Mouse (Mus musculus): ENCODE data around the gene Fam92b. TPM values are rescaled to one million over a fixed set of nuclear protein-coding genes. Genes with fewer than 3 reads are reported as not detected.

The Fam92b gene
- polyA plus RNA-seq, 1 experiment: not detected

DNA sequence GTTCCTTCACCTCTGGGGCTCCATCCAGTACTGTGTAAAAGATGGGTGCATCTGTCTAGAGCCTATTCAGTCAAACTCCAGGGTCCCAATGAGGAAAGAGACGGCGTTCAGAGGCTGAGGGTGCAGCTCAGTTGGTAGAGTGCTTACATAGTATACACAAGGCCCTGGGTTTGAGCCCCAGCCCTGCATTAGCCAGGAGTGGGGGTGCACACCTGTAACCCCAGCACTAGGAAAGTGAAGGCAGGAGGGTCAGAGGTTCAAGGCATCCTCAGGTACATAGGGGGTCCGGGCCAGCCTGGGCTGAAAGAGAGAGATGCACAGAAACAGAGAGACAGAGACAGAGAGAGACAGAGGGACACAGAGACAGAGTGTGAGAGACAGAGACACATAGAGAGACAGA is 36.0 kb upstream of the Fam92b start:
- Histone ChIP-seq H3K4me3 (replicated peaks) (no peak overlapping the region), H3K4me1 (ENCODE audit: control insufficient read depth) (0 out of 2 replicates have a peak, but pooled peaks cover 1% of the 10 kb centered on the region), H3K36me3 (ENCODE audit: control insufficient read depth) (no peaks in the 10 kb centered on the region), H3K27me3 (ENCODE audit: control insufficient read depth) (no peaks in the 10 kb centered on the region), H3K9me3 (ENCODE audit: control insufficient read depth, low read length) (no peaks in the 10 kb centered on the region)
- TF ChIP-seq TAL1 (IDR thresholded peaks at IDR 0.05; ENCODE audit: low read length): no peak
- no peak for TF ChIP-seq GATA1 (IDR thresholded peaks at IDR 0.05; ENCODE audit: low read length)

DNA sequence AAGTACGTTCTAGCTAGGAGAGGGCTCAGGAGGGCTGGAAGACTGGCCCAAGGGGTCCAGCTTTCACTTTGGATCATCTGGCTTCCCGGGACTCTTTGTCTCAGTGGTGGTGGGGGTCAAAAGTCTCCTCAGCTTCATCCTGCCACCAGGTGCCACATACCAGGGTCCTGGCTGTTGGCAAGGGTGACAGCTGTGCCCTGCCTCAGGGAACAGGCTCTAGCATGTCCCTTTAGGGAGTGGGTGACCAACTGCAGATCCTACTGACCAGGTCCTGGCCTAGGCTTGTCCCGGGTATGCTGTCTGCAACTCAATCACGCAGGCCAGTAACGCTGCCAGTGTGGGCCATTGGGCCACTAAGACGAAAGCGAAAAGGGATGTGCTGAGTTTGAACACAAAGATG is 35.3 kb upstream of the Fam92b start:
- no peak for TF ChIP-seq TAL1 (IDR thresholded peaks at IDR 0.05; ENCODE audit: low read length)
- no peak for TF ChIP-seq GATA1 (IDR thresholded peaks at IDR 0.05; ENCODE audit: low read length)
- H3K36me3 ChIP-seq (ENCODE audit: control insufficient read depth): no peaks in the 10 kb centered on the region
- no peaks in the 10 kb centered on the region for H3K27me3 ChIP-seq (ENCODE audit: control insufficient read depth)
- 0 out of 2 replicates have a peak, but pooled peaks cover 1% of the 10 kb centered on the region for H3K4me1 ChIP-seq (ENCODE audit: control insufficient read depth)
- no peaks in the 10 kb centered on the region for H3K9me3 ChIP-seq (ENCODE audit: control insufficient read depth, low read length)
- no peak overlapping the region for H3K4me3 ChIP-seq (replicated peaks)

DNA sequence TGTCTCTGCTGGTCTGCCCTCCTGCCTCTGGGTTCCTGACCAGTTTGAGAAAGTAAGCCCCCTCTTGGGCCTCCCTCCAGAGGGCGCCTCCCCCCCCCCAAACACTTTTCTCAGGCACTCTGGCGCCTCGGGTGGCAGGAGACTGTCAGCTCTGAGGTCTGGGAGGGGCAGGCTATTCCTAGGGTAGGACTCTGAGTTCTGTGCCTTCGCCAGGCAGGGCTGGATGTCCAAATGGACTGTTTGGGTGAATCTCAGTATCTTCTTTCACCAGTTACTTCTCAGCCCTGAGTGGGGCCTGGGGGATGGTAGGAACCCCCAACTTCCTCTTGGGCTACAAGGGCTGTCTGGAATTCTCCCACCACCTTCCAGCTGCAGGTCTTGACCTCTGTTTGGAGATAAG is 34.1 kb upstream of the Fam92b start:
- Histone ChIP-seq H3K36me3 (ENCODE audit: control insufficient read depth) (no peaks in the 10 kb centered on the region), H3K4me1 (ENCODE audit: control insufficient read depth) (no peaks in the 10 kb centered on the region), H3K27me3 (ENCODE audit: control insufficient read depth) (no peaks in the 10 kb centered on the region), H3K4me3 (replicated peaks) (no peak overlapping the region), H3K9me3 (ENCODE audit: control insufficient read depth, low read length) (no peaks in the 10 kb centered on the region)
- TF ChIP-seq TAL1 (IDR thresholded peaks at IDR 0.05; ENCODE audit: low read length) (no peak), GATA1 (IDR thresholded peaks at IDR 0.05; ENCODE audit: low read length) (no peak)

DNA sequence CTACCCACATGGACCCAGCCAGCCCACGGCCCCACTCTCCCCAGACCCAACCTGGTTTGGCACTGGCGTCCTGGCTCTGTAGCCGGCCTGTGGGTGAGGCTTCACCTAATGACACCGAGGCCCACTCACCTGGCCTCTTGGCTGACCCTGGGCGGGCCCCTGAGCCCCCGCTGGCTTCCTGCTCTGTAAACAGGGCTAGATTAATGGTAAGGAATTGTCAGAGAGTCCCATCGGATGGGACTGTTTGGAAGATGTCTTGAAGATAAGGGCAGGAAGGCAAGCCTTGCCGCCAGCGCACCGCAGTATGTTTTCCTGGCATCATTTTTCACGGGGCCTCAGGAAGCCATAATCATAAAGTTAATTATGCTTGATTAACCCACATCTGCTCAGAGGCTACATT is 30.8 kb upstream of the Fam92b start:
- no peaks in the 10 kb centered on the region for H3K9me3 ChIP-seq (ENCODE audit: control insufficient read depth, low read length)
- H3K27me3 ChIP-seq (ENCODE audit: control insufficient read depth): no peaks in the 10 kb centered on the region
- H3K36me3 ChIP-seq (ENCODE audit: control insufficient read depth): no peaks in the 10 kb centered on the region
- H3K4me3 ChIP-seq (replicated peaks): no peak overlapping the region
- no peaks in the 10 kb centered on the region for H3K4me1 ChIP-seq (ENCODE audit: control insufficient read depth)
- no peak for TF ChIP-seq GATA1 (IDR thresholded peaks at IDR 0.05; ENCODE audit: low read length)

DNA sequence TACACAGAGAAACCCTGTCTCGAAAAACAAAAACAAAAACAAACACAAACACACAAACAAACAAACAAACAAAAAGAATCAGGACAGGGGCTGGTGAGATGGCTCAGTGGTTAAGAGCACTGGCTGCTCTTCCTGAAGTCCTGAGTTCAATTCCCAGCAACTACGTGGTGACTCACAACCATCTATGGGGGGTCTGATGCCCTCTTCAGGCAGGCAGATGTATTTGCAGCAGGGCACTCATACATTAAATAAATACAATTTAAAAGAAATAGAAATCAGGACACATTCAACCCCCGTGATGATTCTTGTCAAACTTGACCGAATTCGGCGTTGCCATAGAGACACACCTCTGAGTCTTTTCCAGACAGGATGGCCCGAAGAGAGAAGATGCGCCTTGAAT is 30.1 kb upstream of the Fam92b start:
- TF ChIP-seq GATA1 (IDR thresholded peaks at IDR 0.05; ENCODE audit: low read length) (no peak), TAL1 (IDR thresholded peaks at IDR 0.05; ENCODE audit: low read length) (no peak)
- Histone ChIP-seq H3K27me3 (ENCODE audit: control insufficient read depth) (no peaks in the 10 kb centered on the region), H3K36me3 (ENCODE audit: control insufficient read depth) (no peaks in the 10 kb centered on the region), H3K4me1 (ENCODE audit: control insufficient read depth) (no peaks in the 10 kb centered on the region), H3K9me3 (ENCODE audit: control insufficient read depth, low read length) (no peaks in the 10 kb centered on the region), H3K4me3 (replicated peaks) (no peak overlapping the region)

DNA sequence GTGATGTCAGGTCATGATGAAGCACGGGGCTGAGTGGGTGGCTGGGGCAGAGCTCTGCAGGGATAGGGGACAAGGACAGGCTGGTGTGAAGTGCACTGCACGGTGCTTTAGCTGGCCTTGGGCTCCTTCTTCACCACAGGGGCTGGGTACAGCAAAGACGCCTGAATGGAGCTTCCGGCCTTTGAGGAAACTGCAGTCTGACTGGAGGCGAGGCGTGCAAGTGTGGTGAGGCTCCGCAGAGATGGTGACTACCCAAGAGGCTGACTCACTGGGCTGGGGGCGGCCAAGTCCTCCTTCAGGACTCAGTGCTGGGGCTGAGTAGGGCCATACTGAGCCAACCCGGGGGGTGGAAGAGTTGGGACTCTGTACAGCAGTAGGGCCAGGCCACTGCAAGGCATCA is 28.6 kb upstream of the Fam92b start:
- TF ChIP-seq TAL1 (IDR thresholded peaks at IDR 0.05; ENCODE audit: low read length): no peak
- no peak for TF ChIP-seq GATA1 (IDR thresholded peaks at IDR 0.05; ENCODE audit: low read length)
- H3K27me3 ChIP-seq (ENCODE audit: control insufficient read depth): no peaks in the 10 kb centered on the region
- no peaks in the 10 kb centered on the region for H3K9me3 ChIP-seq (ENCODE audit: control insufficient read depth, low read length)
- no peaks in the 10 kb centered on the region for H3K36me3 ChIP-seq (ENCODE audit: control insufficient read depth)
- no peaks in the 10 kb centered on the region for H3K4me1 ChIP-seq (ENCODE audit: control insufficient read depth)
- H3K4me3 ChIP-seq (replicated peaks): no peak overlapping the region

DNA sequence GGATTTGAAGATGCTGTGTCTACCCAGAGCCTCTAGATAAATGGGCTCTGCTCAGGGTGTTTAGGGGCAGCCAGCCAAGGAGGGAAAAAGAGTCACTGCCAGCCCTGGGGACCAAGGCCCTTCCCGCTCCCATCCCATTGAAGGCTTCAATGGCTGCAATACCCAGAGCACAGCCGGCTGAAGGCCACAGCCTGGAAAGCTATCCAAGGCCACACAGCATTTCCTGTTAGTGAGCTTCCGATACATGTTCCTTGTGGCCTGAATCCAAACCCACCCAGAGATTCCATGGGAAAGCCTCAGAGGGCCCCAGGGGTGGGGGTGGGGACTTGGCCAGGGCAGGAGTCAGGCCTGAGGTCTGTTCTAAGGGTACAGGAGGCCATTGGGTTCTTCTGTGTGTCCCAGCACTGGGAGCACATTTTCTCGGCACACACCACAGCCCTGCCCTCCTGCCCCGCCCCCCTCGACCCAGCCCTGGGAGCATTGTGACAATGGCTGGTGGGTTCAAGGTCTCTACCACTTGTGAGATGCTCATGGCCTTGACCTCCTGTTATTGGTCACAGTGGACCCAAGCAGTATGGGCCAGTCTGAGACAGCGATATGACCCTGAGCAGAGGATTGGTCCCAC is 27.6 kb upstream of the Fam92b start:
- TF ChIP-seq TAL1 (IDR thresholded peaks at IDR 0.05; ENCODE audit: low read length) (no peak), GATA1 (IDR thresholded peaks at IDR 0.05; ENCODE audit: low read length) (no peak)

DNA sequence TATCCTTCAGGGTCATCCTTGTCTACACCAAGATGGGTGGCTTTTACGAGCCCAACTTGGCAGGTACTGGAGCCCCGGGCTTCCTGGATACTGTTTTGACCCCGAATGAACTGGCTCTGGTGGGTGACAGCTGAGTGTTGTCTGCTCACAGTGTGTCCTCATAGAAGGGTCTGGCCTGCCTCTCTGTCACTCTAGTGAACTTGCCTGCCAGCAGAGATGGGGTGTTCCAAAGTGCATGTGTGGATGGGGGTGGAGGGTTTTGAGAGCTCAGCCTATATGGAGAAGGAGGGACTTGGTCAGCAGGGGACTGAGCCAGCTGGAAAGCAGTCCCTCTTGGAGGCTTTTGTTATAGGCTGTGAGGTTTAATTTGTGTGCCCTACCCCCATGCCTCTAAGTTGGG is 25.3 kb upstream of the Fam92b start:
- Histone ChIP-seq H3K27me3 (ENCODE audit: control insufficient read depth) (no peaks in the 10 kb centered on the region), H3K9me3 (ENCODE audit: control insufficient read depth, low read length) (peaks cover 12% of the 10 kb centered on the region), H3K4me3 (replicated peaks) (no peak overlapping the region), H3K36me3 (ENCODE audit: control insufficient read depth) (no peaks in the 10 kb centered on the region), H3K4me1 (ENCODE audit: control insufficient read depth) (no peaks in the 10 kb centered on the region)
- TF ChIP-seq GATA1 (IDR thresholded peaks at IDR 0.05; ENCODE audit: low read length): no peak
- TF ChIP-seq TAL1 (IDR thresholded peaks at IDR 0.05; ENCODE audit: low read length): no peak

More for the DNA sequence above, 27.6 kb upstream of the Fam92b start:
- no peaks in the 10 kb centered on the region for H3K4me1 ChIP-seq (ENCODE audit: control insufficient read depth)
- H3K36me3 ChIP-seq (ENCODE audit: control insufficient read depth): no peaks in the 10 kb centered on the region
- no peaks in the 10 kb centered on the region for H3K27me3 ChIP-seq (ENCODE audit: control insufficient read depth)
- H3K4me3 ChIP-seq (replicated peaks): no peak overlapping the region
- peaks cover 6% of the 10 kb centered on the region for H3K9me3 ChIP-seq (ENCODE audit: control insufficient read depth, low read length)

DNA sequence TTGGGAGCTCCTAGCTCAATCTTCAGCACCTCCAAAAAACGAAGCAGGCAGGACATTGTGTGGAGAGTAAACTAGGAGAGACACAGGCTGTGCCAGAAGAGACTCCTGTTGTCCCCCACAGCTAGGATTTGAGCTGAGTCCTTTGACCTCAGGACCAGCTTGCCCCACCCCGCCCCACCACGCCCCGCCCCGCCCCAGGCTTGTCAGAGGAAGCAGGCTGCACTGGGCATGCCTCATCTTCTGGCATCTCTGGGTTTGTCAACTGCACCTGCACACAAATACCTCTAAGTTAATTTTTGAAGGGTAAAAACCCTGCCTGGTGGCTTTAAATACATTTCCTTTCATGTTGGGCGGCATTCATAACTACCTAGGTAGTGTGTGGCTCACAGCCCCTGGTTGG is 24.1 kb upstream of the Fam92b start:
- Histone ChIP-seq H3K9me3 (ENCODE audit: control insufficient read depth, low read length) (peaks cover 12% of the 10 kb centered on the region), H3K27me3 (ENCODE audit: control insufficient read depth) (no peaks in the 10 kb centered on the region), H3K4me1 (ENCODE audit: control insufficient read depth) (no peaks in the 10 kb centered on the region), H3K4me3 (replicated peaks) (no peak overlapping the region), H3K36me3 (ENCODE audit: control insufficient read depth) (no peaks in the 10 kb centered on the region)
- TF ChIP-seq GATA1 (IDR thresholded peaks at IDR 0.05; ENCODE audit: low read length): no peak
- no peak for TF ChIP-seq TAL1 (IDR thresholded peaks at IDR 0.05; ENCODE audit: low read length)

DNA sequence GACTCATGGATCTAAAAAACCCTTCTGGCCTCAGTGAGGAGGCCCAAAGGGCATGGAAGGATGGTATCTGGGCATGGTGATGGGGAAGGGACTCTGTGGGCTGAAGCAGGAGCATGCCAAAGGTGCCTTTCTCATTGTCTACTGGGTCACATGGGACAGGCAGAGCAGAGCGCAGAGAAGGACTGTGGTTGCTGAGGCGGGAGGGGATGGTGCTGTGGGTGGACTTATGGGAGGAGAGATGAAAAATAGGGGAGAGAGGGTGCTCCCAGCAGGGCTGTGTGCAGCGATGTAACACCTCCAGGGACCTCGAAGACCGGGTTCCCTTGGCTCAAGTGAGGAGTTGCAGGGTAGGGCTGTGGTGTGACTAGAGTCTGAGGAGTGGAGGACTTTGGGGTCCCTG is 14.9 kb upstream of the Fam92b start:
- H3K36me3 ChIP-seq (ENCODE audit: control insufficient read depth): no peaks in the 10 kb centered on the region
- H3K4me3 ChIP-seq (replicated peaks): no peak overlapping the region
- peaks cover 6% of the 10 kb centered on the region for H3K9me3 ChIP-seq (ENCODE audit: control insufficient read depth, low read length)
- no peaks in the 10 kb centered on the region for H3K4me1 ChIP-seq (ENCODE audit: control insufficient read depth)
- no peaks in the 10 kb centered on the region for H3K27me3 ChIP-seq (ENCODE audit: control insufficient read depth)
- TF ChIP-seq GATA1 (IDR thresholded peaks at IDR 0.05; ENCODE audit: low read length) (no peak), TAL1 (IDR thresholded peaks at IDR 0.05; ENCODE audit: low read length) (no peak)

Measured in erythroblast, embryonic 14.5 days (primary cell).